Mouse (Mus musculus): ENCODE data around the gene Gls. TPM values are rescaled to one million over a fixed set of nuclear protein-coding genes. Genes with fewer than 3 reads are reported as not detected.

Gene Gls
- polyA plus RNA-seq, 1 experiment from 2014 or later: 4.7 TPM

GRCm38 (mm10) chr1:52230404-52230803 lies 2.6 kb downstream of the Gls start:
- no peak overlapping the region for H3K9ac ChIP-seq (replicated peaks)
- no peak for ATAC-seq
- 38% methylated on average over 1 of the region's 1 CpGs for WGBS (ENCODE audit: insufficient replicate concordance)
- H3K36me3 ChIP-seq (replicated peaks; ENCODE audit: insufficient read depth, low read length): no peaks in the 10 kb centered on the region
- H3K4me3 ChIP-seq (ENCODE audit: low read depth, low read length): peak overlapping the region; percentile 95; the same call in 1 of the 2 replicates
- no peak for TF ChIP-seq CTCF (IDR thresholded peaks at IDR 0.05; ENCODE audit: low read depth)
- TF ChIP-seq EP300 (IDR thresholded peaks at IDR 0.05; ENCODE audit: low read depth): peak; percentile 61
- no peaks in the 10 kb centered on the region for H3K27me3 ChIP-seq (ENCODE audit: insufficient read depth, low read length)
- DNase-seq: no peak
- H3K4me1 ChIP-seq (ENCODE audit: insufficient read depth): peaks cover 16% of the 10 kb centered on the region
- H3K27ac ChIP-seq (ENCODE audit: low read depth): no peak overlapping the region
- peak overlapping the region; percentile 86 for H3K4me2 ChIP-seq (ENCODE audit: low read depth, low read length)
- H3K9me3 ChIP-seq (ENCODE audit: low read length): no peaks in the 10 kb centered on the region

- H3K27ac ChIP-seq (ENCODE audit: low read depth): no peak overlapping the region
- TF ChIP-seq CTCF (IDR thresholded peaks at IDR 0.05; ENCODE audit: low read depth): no peak
- no peak for TF ChIP-seq EP300 (IDR thresholded peaks at IDR 0.05; ENCODE audit: low read depth)
- no peak overlapping the region for H3K9ac ChIP-seq (replicated peaks)
- no peaks in the 10 kb centered on the region for H3K27me3 ChIP-seq (ENCODE audit: insufficient read depth, low read length)
- H3K9me3 ChIP-seq (ENCODE audit: low read length): no peaks in the 10 kb centered on the region
- 75% methylated on average over 6 of the region's 6 CpGs for WGBS (ENCODE audit: insufficient replicate concordance)
- ATAC-seq (no peak), DNase-seq (no peak)
- H3K4me1 ChIP-seq (ENCODE audit: insufficient read depth): peaks cover 9% of the 10 kb centered on the region
- H3K4me3 ChIP-seq (ENCODE audit: low read depth, low read length): no peak overlapping the region
- no peak overlapping the region for H3K4me2 ChIP-seq (ENCODE audit: low read depth, low read length)
- H3K36me3 ChIP-seq (replicated peaks; ENCODE audit: insufficient read depth, low read length): no peaks in the 10 kb centered on the region
Observed at GRCm38 (mm10) chr1:52228178-52228577, 4.9 kb downstream of the Gls start.

DNA sequence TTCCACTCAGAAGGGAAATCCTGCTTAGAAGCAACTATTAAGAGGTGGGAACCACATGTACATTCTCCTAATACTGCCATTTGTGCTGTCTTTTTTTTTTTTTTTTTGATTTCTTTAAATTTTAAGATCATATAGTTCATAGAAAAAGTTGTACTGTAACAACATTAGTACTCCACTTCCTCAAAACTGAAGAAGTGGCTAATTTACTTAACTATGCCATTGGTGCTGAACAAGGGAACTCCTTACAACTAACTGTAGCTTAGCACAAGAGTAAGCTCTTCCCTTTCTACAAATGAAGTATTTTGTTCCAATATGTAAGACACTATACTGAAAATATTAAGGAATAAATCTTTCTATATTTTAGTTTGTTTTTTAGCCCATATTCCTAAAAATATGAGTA lies 6.6 kb downstream of the Gls start:
- Histone ChIP-seq H3K36me3 (replicated peaks; ENCODE audit: insufficient read depth, low read length) (no peaks in the 10 kb centered on the region), H3K4me2 (ENCODE audit: low read depth, low read length) (no peak overlapping the region), H3K9ac (replicated peaks) (no peak overlapping the region), H3K4me1 (ENCODE audit: insufficient read depth) (peaks cover 9% of the 10 kb centered on the region), H3K9me3 (ENCODE audit: low read length) (no peaks in the 10 kb centered on the region), H3K27ac (ENCODE audit: low read depth) (no peak overlapping the region), H3K4me3 (ENCODE audit: low read depth, low read length) (no peak overlapping the region), H3K27me3 (ENCODE audit: insufficient read depth, low read length) (no peaks in the 10 kb centered on the region)
- DNase-seq: no peak
- TF ChIP-seq EP300 (IDR thresholded peaks at IDR 0.05; ENCODE audit: low read depth) (no peak), CTCF (IDR thresholded peaks at IDR 0.05; ENCODE audit: low read depth) (no peak)
- no peak for ATAC-seq

GRCm38 (mm10) chr1:52216766-52217165 lies 16.3 kb downstream of the Gls start:
- DNase-seq (no peak), ATAC-seq (no peak)
- Histone ChIP-seq H3K4me3 (ENCODE audit: low read depth, low read length) (no peak overlapping the region), H3K9ac (replicated peaks) (no peak overlapping the region), H3K9me3 (ENCODE audit: low read length) (no peaks in the 10 kb centered on the region), H3K4me1 (ENCODE audit: insufficient read depth) (no peaks in the 10 kb centered on the region), H3K36me3 (replicated peaks; ENCODE audit: insufficient read depth, low read length) (no peaks in the 10 kb centered on the region; the same call in 1 of the 2 replicates), H3K27ac (ENCODE audit: low read depth) (no peak overlapping the region), H3K4me2 (ENCODE audit: low read depth, low read length) (no peak overlapping the region), H3K27me3 (ENCODE audit: insufficient read depth, low read length) (no peaks in the 10 kb centered on the region)
- peak; percentile 54 for TF ChIP-seq CTCF (IDR thresholded peaks at IDR 0.05; ENCODE audit: low read depth)
- no peak for TF ChIP-seq EP300 (IDR thresholded peaks at IDR 0.05; ENCODE audit: low read depth)

GRCm38 (mm10) chr1:52182992-52183391 lies 50.0 kb downstream of the Gls start:
- no peak for TF ChIP-seq EP300 (IDR thresholded peaks at IDR 0.05; ENCODE audit: low read depth)
- TF ChIP-seq CTCF (IDR thresholded peaks at IDR 0.05; ENCODE audit: low read depth): no peak
- H3K4me2 ChIP-seq (ENCODE audit: low read depth, low read length): no peak overlapping the region
- 86% methylated on average over 2 of the region's 2 CpGs for WGBS (ENCODE audit: insufficient replicate concordance)
- H3K27me3 ChIP-seq (ENCODE audit: insufficient read depth, low read length): no peaks in the 10 kb centered on the region
- H3K27ac ChIP-seq (ENCODE audit: low read depth): no peak overlapping the region
- no peaks in the 10 kb centered on the region for H3K4me1 ChIP-seq (ENCODE audit: insufficient read depth)
- no peak for DNase-seq
- H3K36me3 ChIP-seq (replicated peaks; ENCODE audit: insufficient read depth, low read length): peaks cover 4% of the 10 kb centered on the region; the same call in 1 of the 2 replicates
- no peak overlapping the region for H3K4me3 ChIP-seq (ENCODE audit: low read depth, low read length)
- H3K9ac ChIP-seq (replicated peaks): no peak overlapping the region
- H3K9me3 ChIP-seq (ENCODE audit: low read length): no peaks in the 10 kb centered on the region
- ATAC-seq: no peak

DNA sequence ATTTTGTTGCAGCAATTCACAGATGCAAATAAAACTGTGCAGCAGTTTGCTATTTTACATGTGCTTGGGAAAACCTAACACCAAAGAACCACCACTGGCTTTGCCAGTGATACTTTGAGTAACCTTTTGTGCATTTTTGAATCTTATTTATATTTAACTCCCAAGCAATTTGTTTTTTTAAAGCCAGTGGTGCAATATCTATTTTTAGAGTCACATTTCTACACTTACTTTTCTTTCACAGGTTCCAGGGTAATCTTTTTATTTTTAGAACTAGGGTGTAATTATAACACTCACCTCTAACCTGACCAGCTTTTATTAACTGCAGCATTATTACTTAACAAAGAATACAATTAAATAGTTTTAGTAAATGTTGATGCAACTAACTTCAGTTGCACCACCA lies 51.0 kb downstream of the Gls start:
- no peak for TF ChIP-seq EP300 (IDR thresholded peaks at IDR 0.05; ENCODE audit: low read depth)
- no peak for TF ChIP-seq CTCF (IDR thresholded peaks at IDR 0.05; ENCODE audit: low read depth)
- no peak overlapping the region for H3K4me3 ChIP-seq (ENCODE audit: low read depth, low read length)
- no peak overlapping the region for H3K27ac ChIP-seq (ENCODE audit: low read depth)
- no peaks in the 10 kb centered on the region for H3K27me3 ChIP-seq (ENCODE audit: insufficient read depth, low read length)
- no peaks in the 10 kb centered on the region for H3K36me3 ChIP-seq (replicated peaks; ENCODE audit: insufficient read depth, low read length)
- no peaks in the 10 kb centered on the region for H3K4me1 ChIP-seq (ENCODE audit: insufficient read depth)
- ATAC-seq: no peak
- no peak overlapping the region for H3K4me2 ChIP-seq (ENCODE audit: low read depth, low read length)
- no peak overlapping the region for H3K9ac ChIP-seq (replicated peaks)
- no peaks in the 10 kb centered on the region for H3K9me3 ChIP-seq (ENCODE audit: low read length)
- no peak for DNase-seq

DNA sequence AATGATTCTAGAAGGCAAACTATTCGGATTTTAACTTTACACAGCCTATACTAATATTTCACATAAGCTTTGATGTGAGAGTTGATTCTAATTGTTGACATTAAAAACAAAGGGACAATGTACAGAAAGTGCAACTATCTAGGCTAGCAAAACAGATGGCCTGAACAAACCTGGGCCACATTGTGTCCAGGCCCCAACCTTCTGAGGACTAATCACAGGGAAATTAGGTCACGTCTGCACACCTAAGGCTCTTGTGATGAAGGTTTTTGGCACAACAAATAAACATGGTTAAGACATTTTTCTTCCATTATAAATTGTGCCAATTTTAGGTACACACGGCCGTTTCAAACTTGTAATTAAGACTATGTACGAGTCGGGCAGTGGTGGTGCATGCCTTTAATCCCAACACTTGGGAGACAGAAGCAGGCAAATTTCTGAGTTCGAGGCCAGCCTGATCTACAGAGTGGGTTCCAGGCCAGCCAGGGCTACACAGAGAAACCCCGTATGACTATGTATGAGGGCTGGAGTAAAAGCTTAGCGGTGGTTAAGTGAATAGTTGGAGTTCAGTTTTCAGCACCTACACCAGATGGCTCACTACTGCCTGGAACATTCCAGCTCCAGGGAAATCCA lies 53.0 kb downstream of the Gls start:
- Histone ChIP-seq H3K27ac (ENCODE audit: low read depth) (no peak overlapping the region), H3K27me3 (ENCODE audit: insufficient read depth, low read length) (no peaks in the 10 kb centered on the region), H3K36me3 (replicated peaks; ENCODE audit: insufficient read depth, low read length) (no peaks in the 10 kb centered on the region), H3K4me3 (ENCODE audit: low read depth, low read length) (no peak overlapping the region), H3K4me1 (ENCODE audit: insufficient read depth) (no peaks in the 10 kb centered on the region), H3K4me2 (ENCODE audit: low read depth, low read length) (no peak overlapping the region), H3K9ac (replicated peaks) (no peak overlapping the region), H3K9me3 (ENCODE audit: low read length) (no peaks in the 10 kb centered on the region)
- ATAC-seq: no peak
- 83% methylated on average over 9 of the region's 9 CpGs for WGBS (ENCODE audit: insufficient replicate concordance)
- no peak for DNase-seq
- no peak for TF ChIP-seq EP300 (IDR thresholded peaks at IDR 0.05; ENCODE audit: low read depth)
- no peak for TF ChIP-seq CTCF (IDR thresholded peaks at IDR 0.05; ENCODE audit: low read depth)
